Mouse (Mus musculus) forebrain, embryonic 15.5 days (tissue): Measurements from ENCODE around the gene Dip2c. TPM values are rescaled to one million over a fixed set of nuclear protein-coding genes. Genes with fewer than 3 reads are reported as not detected.

Source experiments
- ATAC-seq: fragments of 200-750 bp; cut with Nextera tagmentation; replicated peaks from 2 replicates; pipeline ENCODE4 v1.8.0; 2017; ENCODE audit warnings: mild to moderate bottlenecking, moderate TSS enrichment, moderate library complexity
- H3K27ac ChIP-seq: fragments of 300-500 bp; sonication (generic); replicated peaks from 2 replicates; pipeline ENCODE4 v1.5.1; 2015; ENCODE audit warnings: mild to moderate bottlenecking, inconsistent platforms
- H3K27me3 ChIP-seq: fragments of 300-500 bp; sonication (generic); 2 replicates; pipeline ENCODE4 v1.6.1; 2015; ENCODE audit warnings: inconsistent platforms
- H3K36me3 ChIP-seq: fragments of 300-500 bp; sonication (generic); 2 replicates; pipeline ENCODE4 v1.6.1; 2015; ENCODE audit warnings: mild to moderate bottlenecking, inconsistent platforms
- H3K4me1 ChIP-seq: fragments of 300-500 bp; sonication (generic); 2 replicates; pipeline ENCODE4 v1.6.1; 2015; ENCODE audit warnings: inconsistent platforms
- H3K4me2 ChIP-seq: fragments of 300-500 bp; sonication (generic); replicated peaks from 2 replicates; pipeline ENCODE4 v1.6.1; 2015; ENCODE audit warnings: mild to moderate bottlenecking, inconsistent platforms
- H3K4me3 ChIP-seq: fragments of 300-500 bp; sonication (generic); 2 replicates; pipeline ENCODE4 v1.5.1; 2015; ENCODE audit warnings: mild to moderate bottlenecking, inconsistent platforms
- H3K9ac ChIP-seq: fragments of 300-500 bp; sonication (generic); replicated peaks from 2 replicates; pipeline ENCODE4 v1.6.1; 2015; ENCODE audit warnings: mild to moderate bottlenecking, inconsistent platforms
- H3K9me3 ChIP-seq: fragments of 300-500 bp; sonication (generic); 2 replicates; pipeline ENCODE4 v1.6.1; 2016; ENCODE audit warnings: inconsistent platforms
- WGBS: fragments of 180-500 bp; shearing (Covaris S2); methylation state at CpG from one replicate; pipeline ENCODE4 v1.1.7; 2015; ENCODE audit warnings: mixed read lengths; 5-methylcytosine and 5-hydroxymethylcytosine counted together
- polyA plus RNA-seq: library from polyadenylated mRNA; unstranded; fragments of >200 nt; fragmentation: Nextera tagmentation; extraction: Ambion mirVana; gene quantifications from 2 replicates; pipeline ENCODE4 v1.2.1, GENCODE M21; 2015

The Dip2c gene
- polyA plus RNA-seq, 1 experiment from 2014 or later, result 13.0 TPM

GRCm38 (mm10) chr13:9430724-9431123, 154.4 kb downstream of the Dip2c start:
- H3K36me3 ChIP-seq, result no peaks in the 10 kb centered on the region
- WGBS, result 93% methylated on average over 2 of the region's 2 CpGs
- 0 out of 2 replicates have a peak, but pooled peaks cover 4% of the 10 kb centered on the region for H3K9me3 ChIP-seq
- H3K9ac ChIP-seq, result no peak overlapping the region
- ATAC-seq, result no peak
- H3K4me2 ChIP-seq, result no peak overlapping the region
- H3K27me3 ChIP-seq, result no peaks in the 10 kb centered on the region
- H3K4me3 ChIP-seq, result no peak overlapping the region
- H3K27ac ChIP-seq, result no peak overlapping the region
- H3K4me1 ChIP-seq, result no peaks in the 10 kb centered on the region

- Histone ChIP-seq H3K36me3 (no peaks in the 10 kb centered on the region), H3K9ac (no peak overlapping the region), H3K4me3 (no peak overlapping the region), H3K4me1 (no peaks in the 10 kb centered on the region), H3K9me3 (0 out of 2 replicates have a peak, but pooled peaks cover 4% of the 10 kb centered on the region), H3K4me2 (no peak overlapping the region), H3K27me3 (no peaks in the 10 kb centered on the region), H3K27ac (no peak overlapping the region)
- no peak for ATAC-seq
Measured at GRCm38 (mm10) chr13:9431441-9431840, 155.1 kb downstream of the Dip2c start.

DNA sequence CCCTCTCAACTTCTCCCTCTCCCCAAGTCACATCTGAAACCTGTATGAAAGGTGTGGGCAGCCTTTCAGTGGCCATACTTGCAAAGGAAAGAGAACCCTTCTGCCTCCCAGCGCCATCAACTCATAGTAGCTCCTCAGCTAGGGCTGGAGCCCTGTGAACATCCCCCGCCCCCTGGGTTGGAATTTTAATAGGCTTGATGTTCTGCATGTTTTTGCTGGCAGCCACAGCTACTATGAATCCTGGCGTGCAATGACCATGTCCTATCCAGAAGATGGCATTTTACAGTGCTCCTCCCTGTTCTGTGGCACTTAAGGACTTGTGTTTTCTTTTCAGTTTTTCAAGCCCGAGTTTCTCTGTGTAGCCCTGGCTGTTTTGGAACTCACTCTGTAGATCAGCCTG, 166.7 kb downstream of the Dip2c start:
- Histone ChIP-seq H3K4me2 (no peak overlapping the region), H3K36me3 (no peaks in the 10 kb centered on the region), H3K9me3 (no peaks in the 10 kb centered on the region), H3K9ac (no peak overlapping the region), H3K4me1 (no peaks in the 10 kb centered on the region), H3K27ac (no peak overlapping the region), H3K4me3 (no peak overlapping the region), H3K27me3 (no peaks in the 10 kb centered on the region)
- 88% methylated on average over 4 of the region's 4 CpGs for WGBS
- no peak for ATAC-seq

DNA sequence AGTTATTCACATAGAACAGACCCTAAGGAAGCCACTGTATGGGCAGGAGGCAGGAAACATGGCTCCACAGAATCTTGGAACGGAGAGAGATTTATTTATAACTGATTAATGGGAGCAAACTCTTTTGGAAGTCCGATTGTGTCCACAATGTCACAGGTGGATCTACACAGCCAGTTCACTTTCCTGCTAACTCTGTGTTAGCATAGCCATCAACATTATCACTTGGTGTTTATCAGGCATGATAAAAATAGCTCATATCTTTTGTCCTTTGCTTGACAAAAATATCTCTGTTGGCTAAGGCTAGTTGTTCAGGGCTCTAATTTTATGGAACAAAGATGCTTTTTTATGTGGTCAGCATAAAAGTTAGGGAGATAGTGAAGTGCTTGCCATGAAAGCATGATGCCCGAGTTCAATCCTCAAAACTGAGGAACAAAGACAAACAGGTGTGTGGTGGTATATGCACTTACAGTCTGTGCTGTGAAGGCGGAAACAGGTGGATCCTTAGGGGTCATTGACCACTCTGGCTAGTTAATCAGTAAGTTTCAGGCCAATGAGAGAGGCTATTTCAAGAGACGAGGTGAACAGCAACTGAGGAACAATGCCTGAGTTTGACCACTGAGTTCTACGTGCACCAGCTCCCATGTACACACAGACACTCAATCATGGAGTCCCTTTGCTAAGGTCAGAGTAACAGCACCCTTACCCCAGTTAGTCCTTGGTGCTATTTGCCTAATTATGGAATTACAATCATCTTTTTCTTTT, 169.4 kb downstream of the Dip2c start:
- Histone ChIP-seq H3K36me3 (no peaks in the 10 kb centered on the region), H3K4me2 (no peak overlapping the region), H3K27ac (no peak overlapping the region), H3K9me3 (no peaks in the 10 kb centered on the region), H3K4me1 (no peaks in the 10 kb centered on the region), H3K4me3 (no peak overlapping the region), H3K9ac (no peak overlapping the region), H3K27me3 (no peaks in the 10 kb centered on the region)
- WGBS, result 89% methylated on average over 6 of the region's 6 CpGs
- ATAC-seq, result no peak

- no peak overlapping the region for H3K4me3 ChIP-seq
- H3K27ac ChIP-seq, result no peak overlapping the region
- no peaks in the 10 kb centered on the region for H3K9me3 ChIP-seq
- H3K36me3 ChIP-seq, result no peaks in the 10 kb centered on the region
- H3K9ac ChIP-seq, result no peak overlapping the region
- ATAC-seq, result no peak
- H3K4me1 ChIP-seq, result no peaks in the 10 kb centered on the region
- no peaks in the 10 kb centered on the region for H3K27me3 ChIP-seq
- no peak overlapping the region for H3K4me2 ChIP-seq
- 91% methylated on average over 4 of the region's 4 CpGs for WGBS
Measured at GRCm38 (mm10) chr13:9446448-9447115, 170.3 kb downstream of the Dip2c start.

DNA sequence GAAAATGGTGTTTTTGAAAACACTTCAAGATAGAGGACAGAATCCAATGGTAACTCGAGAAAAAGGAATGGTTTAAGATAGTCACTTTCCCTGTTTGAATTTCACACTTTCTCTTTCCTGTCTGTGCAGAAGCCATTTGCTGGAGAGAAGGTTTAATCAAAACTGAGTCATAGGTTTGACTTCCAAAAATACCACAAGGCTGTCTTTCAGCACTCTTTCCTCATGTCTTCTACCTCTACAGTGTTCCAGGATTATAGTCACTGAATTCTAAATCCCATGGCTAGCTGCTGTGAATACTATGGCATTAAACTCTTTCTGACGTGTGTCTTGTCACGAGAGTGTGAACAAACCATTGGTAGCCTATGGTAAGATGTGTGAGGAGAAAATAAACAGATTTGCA, 173.9 kb downstream of the Dip2c start:
- Histone ChIP-seq H3K4me1 (no peaks in the 10 kb centered on the region; the same call in 1 of the 2 replicates), H3K27ac (no peak overlapping the region), H3K9me3 (no peaks in the 10 kb centered on the region), H3K4me3 (no peak overlapping the region), H3K9ac (no peak overlapping the region), H3K36me3 (no peaks in the 10 kb centered on the region), H3K4me2 (no peak overlapping the region), H3K27me3 (no peaks in the 10 kb centered on the region)
- ATAC-seq, result no peak
- 84% methylated on average over 3 of the region's 3 CpGs for WGBS

DNA sequence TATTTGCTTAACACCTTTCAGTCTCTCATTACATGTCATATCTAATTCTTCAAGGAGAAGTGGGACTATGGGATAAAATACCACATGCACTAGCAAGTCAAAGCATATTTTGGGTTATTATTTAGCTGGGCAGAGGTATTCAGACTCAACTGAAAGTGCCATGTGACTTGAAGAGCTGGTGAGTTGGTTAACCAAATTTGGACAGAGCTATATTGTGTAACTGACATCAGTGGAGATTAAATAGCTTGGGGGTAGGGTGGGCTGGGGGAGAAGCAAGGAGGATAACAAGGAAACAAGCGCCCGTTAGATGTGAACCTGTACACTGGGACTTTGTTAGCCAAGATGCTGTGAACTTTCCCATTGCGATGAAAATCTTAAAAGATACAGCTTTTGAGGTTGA, 175.6 kb downstream of the Dip2c start:
- Histone ChIP-seq H3K9me3 (no peaks in the 10 kb centered on the region), H3K4me3 (no peak overlapping the region), H3K27ac (no peak overlapping the region), H3K27me3 (no peaks in the 10 kb centered on the region), H3K9ac (no peak overlapping the region), H3K4me2 (no peak overlapping the region), H3K4me1 (no peaks in the 10 kb centered on the region; the same call in 1 of the 2 replicates), H3K36me3 (no peaks in the 10 kb centered on the region)
- WGBS, result 60% methylated on average over 3 of the region's 3 CpGs
- no peak for ATAC-seq

- WGBS, result 74% methylated on average over 4 of the region's 4 CpGs
- H3K4me2 ChIP-seq, result no peak overlapping the region
- no peak overlapping the region for H3K9ac ChIP-seq
- H3K36me3 ChIP-seq, result no peaks in the 10 kb centered on the region
- no peak overlapping the region for H3K4me3 ChIP-seq
- no peak overlapping the region for H3K27ac ChIP-seq
- no peaks in the 10 kb centered on the region for H3K27me3 ChIP-seq
- no peaks in the 10 kb centered on the region; the same call in 1 of the 2 replicates for H3K4me1 ChIP-seq
- ATAC-seq, result no peak
- H3K9me3 ChIP-seq, result no peaks in the 10 kb centered on the region
Measured at GRCm38 (mm10) chr13:9454426-9455177, 178.3 kb downstream of the Dip2c start.

DNA sequence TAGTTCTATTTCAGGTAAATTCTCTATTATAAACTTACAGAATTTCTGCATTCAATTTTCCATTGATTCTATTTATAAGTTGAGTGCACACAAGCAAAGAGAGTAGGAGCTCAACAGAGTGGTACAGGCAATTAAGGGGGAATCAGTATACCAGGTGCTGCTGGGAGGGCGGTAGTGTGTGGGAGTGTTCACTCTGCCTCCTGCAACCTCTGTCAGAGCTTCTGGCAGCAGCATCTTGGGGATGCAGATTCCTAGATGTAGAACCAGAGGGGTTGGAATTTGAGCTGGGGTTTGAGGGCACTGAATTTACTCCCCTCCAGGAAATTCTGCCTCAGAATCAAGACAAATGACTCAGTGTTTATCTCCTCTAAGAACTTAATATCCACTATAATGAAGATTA, 179.7 kb downstream of the Dip2c start:
- Histone ChIP-seq H3K36me3 (no peaks in the 10 kb centered on the region), H3K27ac (no peak overlapping the region), H3K9me3 (no peaks in the 10 kb centered on the region), H3K27me3 (no peaks in the 10 kb centered on the region), H3K4me1 (no peaks in the 10 kb centered on the region; the same call in 1 of the 2 replicates), H3K4me2 (no peak overlapping the region), H3K9ac (no peak overlapping the region), H3K4me3 (no peak overlapping the region)
- WGBS, result 68% methylated on average over 1 of the region's 1 CpGs
- ATAC-seq, result no peak

DNA sequence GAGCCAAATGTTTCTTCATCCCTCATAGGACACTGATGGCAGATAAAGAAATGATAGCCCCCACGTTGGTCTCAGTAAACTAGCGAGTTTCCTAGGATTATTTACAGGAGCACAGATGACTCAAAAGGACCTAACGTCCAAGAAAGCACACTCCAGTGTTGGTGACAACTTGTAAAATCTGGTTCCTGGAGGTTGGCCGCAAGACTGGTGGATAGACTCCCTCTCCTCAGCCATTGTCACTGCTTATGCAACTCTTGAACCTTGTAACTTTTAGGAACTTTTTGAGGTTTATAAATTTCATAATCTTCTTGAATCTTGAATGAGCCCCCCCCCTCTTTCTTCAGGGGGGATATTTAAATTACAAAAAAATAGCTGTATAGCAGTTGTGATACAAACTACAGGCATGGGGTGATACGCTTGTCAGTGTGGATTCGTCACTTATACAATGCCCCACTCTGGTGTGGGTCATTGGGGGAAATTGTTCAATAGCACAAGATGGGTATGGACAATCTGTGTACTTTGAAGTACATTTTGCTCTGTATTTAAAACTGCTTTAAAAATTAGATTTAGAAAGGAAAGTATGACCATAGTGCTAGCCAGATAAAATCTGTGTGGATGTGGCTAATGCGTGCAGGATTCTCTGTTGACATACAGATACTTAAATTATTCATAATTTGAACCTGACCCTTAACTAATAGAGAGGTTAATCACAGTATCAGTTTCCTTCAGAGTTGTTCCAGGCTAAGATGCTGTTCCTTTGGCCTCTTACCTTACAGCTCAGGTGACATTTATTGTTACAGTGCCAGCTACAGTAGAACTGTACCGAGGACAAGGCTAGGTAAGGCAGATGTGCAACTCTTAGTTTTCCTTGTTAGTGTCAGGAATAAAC, 181.3 kb downstream of the Dip2c start:
- Histone ChIP-seq H3K27me3 (no peaks in the 10 kb centered on the region), H3K9me3 (no peaks in the 10 kb centered on the region), H3K4me2 (no peak overlapping the region), H3K27ac (no peak overlapping the region), H3K4me1 (no peaks in the 10 kb centered on the region), H3K9ac (no peak overlapping the region), H3K4me3 (no peak overlapping the region), H3K36me3 (no peaks in the 10 kb centered on the region)
- 93% methylated on average over 8 of the region's 8 CpGs for WGBS
- no peak for ATAC-seq

GRCm38 (mm10) chr13:9464457-9464856, 188.1 kb downstream of the Dip2c start:
- WGBS, result 73% methylated on average over 3 of the region's 3 CpGs
- Histone ChIP-seq H3K36me3 (no peaks in the 10 kb centered on the region), H3K9ac (no peak overlapping the region), H3K27me3 (no peaks in the 10 kb centered on the region), H3K4me1 (no peaks in the 10 kb centered on the region), H3K4me3 (no peak overlapping the region), H3K4me2 (no peak overlapping the region), H3K27ac (no peak overlapping the region), H3K9me3 (no peaks in the 10 kb centered on the region)
- no peak for ATAC-seq
